Mouse (Mus musculus): ENCODE measurements around the gene Cit. TPM values are rescaled to one million over a fixed set of nuclear protein-coding genes. Genes with fewer than 3 reads are reported as not detected.
A peak's percentile ranks its signal among the peaks of the same experiment; 100 is the strongest.

Cit gene
- total RNA-seq, 2 experiments from 2014 or later = 204 to 209 TPM

GRCm38 (mm10) chr5:115924946-115925345 lies 79.9 kb downstream of the Cit start:
- intact Hi-C loops (cut with DNase I) = loop anchor here (5.0 kb wide), 1 partner anchor 193 kb away; the partner anchor contains the start of gene Bicdl1
- no peak for DNase-seq (ENCODE audit: extremely low spot score in 1 of 2, low spot score in 2 of 2)
- Histone ChIP-seq H3K27ac (no peak overlapping the region), H3K4me3 (no peak overlapping the region)
- TF ChIP-seq CTCF (IDR thresholded peaks at IDR 0.05) = no peak

GRCm38 (mm10) chr5:115928786-115929507 lies 83.9 kb downstream of the Cit start:
- no peak for DNase-seq (ENCODE audit: extremely low spot score in 1 of 2, low spot score in 2 of 2)
- peak; percentile 41 for TF ChIP-seq CTCF (IDR thresholded peaks at IDR 0.05)
- intact Hi-C loops (cut with DNase I) = no loop called here
- Histone ChIP-seq H3K27ac (no peak overlapping the region), H3K4me3 (no peak overlapping the region)

GRCm38 (mm10) chr5:115932325-115932724 lies 87.2 kb downstream of the Cit start:
- intact Hi-C loops (cut with DNase I) = no loop called here
- no peak for DNase-seq (ENCODE audit: extremely low spot score in 1 of 2, low spot score in 2 of 2)
- Histone ChIP-seq H3K4me3 (no peak overlapping the region), H3K27ac (no peak overlapping the region)
- TF ChIP-seq CTCF (IDR thresholded peaks at IDR 0.05) = no peak

GRCm38 (mm10) chr5:115936851-115937250 lies 91.8 kb downstream of the Cit start:
- TF ChIP-seq CTCF (IDR thresholded peaks at IDR 0.05) = no peak
- Histone ChIP-seq H3K27ac (no peak overlapping the region), H3K4me3 (no peak overlapping the region)
- DNase-seq (ENCODE audit: extremely low spot score in 1 of 2, low spot score in 2 of 2) = no peak
- intact Hi-C loops (cut with DNase I) = no loop called here

- TF ChIP-seq CTCF (IDR thresholded peaks at IDR 0.05) = no peak
- no peak overlapping the region for H3K4me3 ChIP-seq
- DNase-seq (ENCODE audit: extremely low spot score in 1 of 2, low spot score in 2 of 2) = no peak
- intact Hi-C loops (cut with DNase I) = no loop called here
- H3K27ac ChIP-seq = no peak overlapping the region
Measured at GRCm38 (mm10) chr5:115937566-115937965, 92.5 kb downstream of the Cit start.

- intact Hi-C loops (cut with DNase I) = no loop called here
- H3K27ac ChIP-seq = no peak overlapping the region
- no peak for TF ChIP-seq CTCF (IDR thresholded peaks at IDR 0.05)
- H3K4me3 ChIP-seq = no peak overlapping the region
- no peak for DNase-seq (ENCODE audit: extremely low spot score in 1 of 2, low spot score in 2 of 2)
Measured at GRCm38 (mm10) chr5:115938999-115939398, 93.9 kb downstream of the Cit start.

GRCm38 (mm10) chr5:115942389-115942788 lies 97.3 kb downstream of the Cit start:
- Histone ChIP-seq H3K27ac (no peak overlapping the region), H3K4me3 (no peak overlapping the region)
- peak; percentile 22 for TF ChIP-seq CTCF (IDR thresholded peaks at IDR 0.05)
- intact Hi-C loops (cut with DNase I) = no loop called here
- DNase-seq (ENCODE audit: extremely low spot score in 1 of 2, low spot score in 2 of 2) = no peak

- intact Hi-C loops (cut with DNase I) = no loop called here
- Histone ChIP-seq H3K4me3 (no peak overlapping the region), H3K27ac (no peak overlapping the region)
- DNase-seq (ENCODE audit: extremely low spot score in 1 of 2, low spot score in 2 of 2) = no peak
- no peak for TF ChIP-seq CTCF (IDR thresholded peaks at IDR 0.05)
Measured at GRCm38 (mm10) chr5:115944791-115945490, 99.9 kb downstream of the Cit start.

- no peak overlapping the region for H3K4me3 ChIP-seq
- intact Hi-C loops (cut with DNase I) = no loop called here
- TF ChIP-seq CTCF (IDR thresholded peaks at IDR 0.05) = no peak
- no peak overlapping the region for H3K27ac ChIP-seq
- DNase-seq (ENCODE audit: extremely low spot score in 1 of 2, low spot score in 2 of 2) = no peak
Measured at GRCm38 (mm10) chr5:115947622-115948353, 102.7 kb downstream of the Cit start.

- H3K27ac ChIP-seq = no peak overlapping the region
- intact Hi-C loops (cut with DNase I) = no loop called here
- no peak overlapping the region for H3K4me3 ChIP-seq
- peak; percentile 33 for TF ChIP-seq CTCF (IDR thresholded peaks at IDR 0.05)
- no peak for DNase-seq (ENCODE audit: extremely low spot score in 1 of 2, low spot score in 2 of 2)
Measured at GRCm38 (mm10) chr5:115950936-115951335, 105.9 kb downstream of the Cit start.

- Histone ChIP-seq H3K27ac (no peak overlapping the region), H3K4me3 (no peak overlapping the region)
- intact Hi-C loops (cut with DNase I) = no loop called here
- no peak for DNase-seq (ENCODE audit: extremely low spot score in 1 of 2, low spot score in 2 of 2)
- TF ChIP-seq CTCF (IDR thresholded peaks at IDR 0.05) = peak; percentile 50
Measured at GRCm38 (mm10) chr5:115953173-115953572, 108.1 kb downstream of the Cit start.

- no peak for TF ChIP-seq CTCF (IDR thresholded peaks at IDR 0.05)
- intact Hi-C loops (cut with DNase I) = no loop called here
- Histone ChIP-seq H3K27ac (no peak overlapping the region; the same call in 1 of the 2 replicates), H3K4me3 (no peak overlapping the region)
- peak in 1 of 2 experiments; percentile 47 for DNase-seq (ENCODE audit: extremely low spot score in 1 of 2, low spot score in 2 of 2)
Measured at GRCm38 (mm10) chr5:115954084-115954483, 109.0 kb downstream of the Cit start.
